Mouse (Mus musculus) kidney, adult 9 months (tissue): ENCODE measurements around the gene Oser1.

Source experiments
- DNase-seq: peaks from one replicate; pipeline ENCODE4 v3.0.0; 2022

The Oser1 gene

GRCm38 (mm10) chr2:163398770-163399169 lies 25.7 kb downstream of the Oser1 start:
- DNase-seq: no peak

- no peak for DNase-seq
Measured at GRCm38 (mm10) chr2:163397905-163398304, 26.6 kb downstream of the Oser1 start, which contains the start of gene Jph2. TSS of gene Jph2 (minus strand) at chr2:163397993.

GRCm38 (mm10) chr2:163397071-163397470 lies 27.4 kb downstream of the Oser1 start:
- no peak for DNase-seq

GRCm38 (mm10) chr2:163394977-163395376 lies 29.5 kb downstream of the Oser1 start:
- no peak for DNase-seq

GRCm38 (mm10) chr2:163393976-163394375 lies 30.5 kb downstream of the Oser1 start:
- no peak for DNase-seq

- DNase-seq: no peak
Measured at GRCm38 (mm10) chr2:163393241-163393640, 31.3 kb downstream of the Oser1 start.

GRCm38 (mm10) chr2:163392436-163392835 lies 32.1 kb downstream of the Oser1 start:
- no peak for DNase-seq

GRCm38 (mm10) chr2:163386423-163387190 lies 37.9 kb downstream of the Oser1 start:
- DNase-seq: no peak

- no peak for DNase-seq
Measured at GRCm38 (mm10) chr2:163385126-163385525, 39.4 kb downstream of the Oser1 start.

- no peak for DNase-seq
Measured at GRCm38 (mm10) chr2:163381246-163381645, 43.3 kb downstream of the Oser1 start.

GRCm38 (mm10) chr2:163379366-163379765 lies 45.1 kb downstream of the Oser1 start:
- DNase-seq: no peak

- DNase-seq: no peak
Measured at GRCm38 (mm10) chr2:163376082-163376481, 48.4 kb downstream of the Oser1 start.

GRCm38 (mm10) chr2:163375468-163375867 lies 49.0 kb downstream of the Oser1 start:
- DNase-seq: no peak

- DNase-seq: no peak
Measured at GRCm38 (mm10) chr2:163372627-163373026, 51.9 kb downstream of the Oser1 start.

- no peak for DNase-seq
Measured at GRCm38 (mm10) chr2:163370175-163370574, 54.3 kb downstream of the Oser1 start.

- no peak for DNase-seq
Measured at GRCm38 (mm10) chr2:163364785-163365541, 59.5 kb downstream of the Oser1 start.

- DNase-seq: no peak
Measured at GRCm38 (mm10) chr2:163362940-163363921, 61.3 kb downstream of the Oser1 start.

- DNase-seq: no peak
Measured at GRCm38 (mm10) chr2:163360858-163361623, 63.5 kb downstream of the Oser1 start.

GRCm38 (mm10) chr2:163359253-163359652 lies 65.2 kb downstream of the Oser1 start:
- no peak for DNase-seq

- no peak for DNase-seq
Measured at GRCm38 (mm10) chr2:163358662-163359061, 65.8 kb downstream of the Oser1 start.

GRCm38 (mm10) chr2:163356113-163356840 lies 68.2 kb downstream of the Oser1 start:
- no peak for DNase-seq
